Mouse (Mus musculus) inflammation-experienced regulatory T-cells (primary cell): Measurements from ENCODE around the gene Errfi1. TPM values are rescaled to one million over a fixed set of nuclear protein-coding genes. Genes with fewer than 3 reads are reported as not detected.

ENCODE experiments used
- polyA plus RNA-seq, 2 experiments: library from polyadenylated mRNA; unstranded; fragments of 100-300 nt; shearing (Covaris generic); gene quantifications; one replicate each; pipeline ENCODE4 v1.2.1; 2017

Gene Errfi1
- polyA plus RNA-seq = 1 to 10 TPM; 8.2 to 8.9 TPM

DNA sequence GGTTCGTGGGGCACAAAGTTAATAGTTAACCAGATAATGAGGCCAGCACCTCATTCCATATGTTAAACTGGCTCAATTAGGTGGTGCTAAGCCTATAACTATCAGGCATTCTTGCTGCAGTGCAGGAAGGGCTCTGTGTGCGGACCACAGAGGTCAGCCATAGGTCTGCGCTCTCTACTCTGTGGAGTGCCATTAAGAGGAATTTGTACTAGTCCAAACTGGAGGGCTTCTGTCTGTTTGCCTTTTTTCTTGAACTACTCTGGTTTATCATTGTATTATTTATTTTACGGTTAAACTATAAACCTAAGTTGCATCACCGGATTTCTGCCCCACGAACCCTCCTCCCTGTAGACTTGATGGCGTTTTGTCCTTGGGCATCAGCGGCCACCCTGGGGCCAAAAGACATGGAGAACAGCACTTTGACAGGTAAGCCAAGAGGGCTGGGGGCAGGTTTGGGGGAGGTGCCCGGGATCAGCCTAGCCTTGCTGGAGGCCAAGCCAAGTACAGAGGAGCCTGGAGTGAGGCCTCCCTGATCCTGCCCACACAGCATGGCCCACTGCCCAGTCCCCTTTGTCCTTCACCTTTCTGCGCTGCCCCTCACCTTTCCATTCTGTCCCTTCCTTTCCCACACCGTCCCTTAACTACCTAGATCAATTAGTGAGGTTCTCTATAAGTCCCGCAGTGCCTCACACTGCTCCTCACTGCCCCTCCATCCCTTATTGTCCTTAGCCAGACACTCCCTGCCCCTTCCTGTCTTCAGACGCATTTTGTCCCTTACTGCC, at the start of gene Errfi1:
TSS of gene Errfi1 (plus strand) at position 240 of the 782 bp plus-strand sequence.

DNA sequence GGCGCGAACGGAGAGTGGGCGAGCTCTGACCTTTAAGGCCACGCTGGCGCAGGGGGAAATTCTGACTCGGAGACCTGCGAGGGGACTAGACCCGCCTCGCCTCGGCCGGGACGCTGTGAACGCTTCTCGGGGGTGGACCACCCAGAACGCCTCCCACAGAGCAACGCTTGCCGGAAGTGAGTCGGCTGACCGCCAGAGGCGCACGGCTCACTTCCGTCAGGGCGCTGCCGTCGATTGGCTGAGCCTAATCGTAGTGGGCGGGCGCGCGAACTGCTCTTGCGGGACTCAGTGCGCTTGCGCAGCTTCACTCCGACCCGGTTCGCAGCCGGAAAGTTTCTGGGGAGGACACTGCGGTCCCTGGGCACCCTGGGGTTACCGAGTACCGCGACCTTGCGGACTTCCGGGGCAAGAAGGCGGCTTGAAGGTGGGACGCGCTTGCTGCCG, 60.6 kb downstream of the Errfi1 start, which contains the start of the genes Park7 and Tnfrsf9:
TSS of gene Park7 (minus strand) at position 148 of the 444 bp plus-strand sequence.
TSS of gene Tnfrsf9 (plus strand) at position 273 of the 444 bp plus-strand sequence.

Other genes with a start within 250 kb of the Errfi1 start
- gene Slc45a1, start 201.7 kb upstream of the Errfi1 start, polyA plus RNA-seq = under 1 TPM in 1 of 2 experiments, not detected in 1; 0.36 TPM
- 100 to 1,000 TPM; 341 to 352 TPM for gene Park7, start 60.5 kb downstream of the Errfi1 start, polyA plus RNA-seq
- 100 to 1,000 TPM in 1 of 2 experiments, 10 to 100 TPM in 1; 75.3 to 370 TPM for gene Tnfrsf9, start 60.6 kb downstream of the Errfi1 start, polyA plus RNA-seq
- gene Uts2, start 143.2 kb downstream of the Errfi1 start, polyA plus RNA-seq = not detected
- gene Per3, start 190.7 kb downstream of the Errfi1 start, polyA plus RNA-seq = 1 to 10 TPM; 3.8 to 5.6 TPM
- gene Vamp3, start 204.0 kb downstream of the Errfi1 start, polyA plus RNA-seq = 10 to 100 TPM; 52.0 to 62.5 TPM
- gene Gm13090, start 235.7 kb downstream of the Errfi1 start, polyA plus RNA-seq = under 1 TPM in 1 of 2 experiments, not detected in 1; 0.22 TPM